Mouse (Mus musculus) lung, adult 2 months (tissue): ENCODE results near the gene Pfas. TPM values are rescaled to one million over a fixed set of nuclear protein-coding genes. Genes with fewer than 3 reads are reported as not detected.
A peak's percentile ranks its signal among the peaks of the same experiment; 100 is the strongest.

Experiments used
- DNase-seq: peaks from one replicate; pipeline ENCODE4 v3.0.0; 2022
- H3K4me1 ChIP-seq: fragments of 200-500 bp; 2 replicates; pipeline ENCODE4 v1.6.1; 2011; ENCODE audit warnings: low read length; ENCODE audit not compliant: control insufficient read depth, insufficient read depth
- H3K4me3 ChIP-seq: fragments of 200-500 bp; replicated peaks from 2 replicates; pipeline ENCODE3; 2011; ENCODE audit warnings: low read depth, mild to moderate bottlenecking, control low read depth, low read length; ENCODE audit errors: extremely low read depth
- CTCF ChIP-seq: fragments of 200-500 bp; IDR thresholded peaks from 2 replicates; pipeline ENCODE4 v1.5.1; 2011; ENCODE audit warnings: mild to moderate bottlenecking, low read length, control low read depth; ENCODE audit not compliant: insufficient read depth
- POLR2A ChIP-seq: fragments of 200-500 bp; IDR thresholded peaks from 2 replicates; pipeline ENCODE4 v1.6.1; 2011; ENCODE audit warnings: low read depth, mild to moderate bottlenecking, control low read depth, low read length, borderline replicate concordance; ENCODE audit errors: extremely low read depth
- WGBS: fragments of 180-500 bp; shearing (Covaris S2); methylation state at CpG from one replicate; pipeline ENCODE4 v1.1.7; 2018; 5-methylcytosine and 5-hydroxymethylcytosine counted together
- polyA plus RNA-seq: library from polyadenylated mRNA; depleted of rRNA; stranded (reverse); fragments of >200 nt; gene quantifications from 2 replicates; pipeline ENCODE4 v1.2.3, GENCODE M21; 2012

The Pfas gene
- polyA plus RNA-seq, 1 experiment, result 11.3 TPM

- WGBS, result 1% methylated on average over 54 of the region's 54 CpGs
- peaks cover 3% of the 10 kb centered on the region; the same call in 1 of the 2 replicates for H3K4me1 ChIP-seq
- TF ChIP-seq CTCF (no peak), POLR2A (no peak)
- peak within 1 kb of the TSS; percentile 60 for H3K4me3 ChIP-seq
- DNase-seq, result peak; percentile 67
Measured at GRCm38 (mm10) chr11:69045531-69046394, 37.5 kb upstream of the Pfas start, which contains the start of gene Aurkb. TSS of gene Aurkb (plus strand) at chr11:69045647.

GRCm38 (mm10) chr11:69038173-69038572 lies 29.9 kb upstream of the Pfas start:
- 82% methylated on average over 5 of the region's 5 CpGs for WGBS
- Histone ChIP-seq H3K4me1 (peaks cover 9% of the 10 kb centered on the region), H3K4me3 (no peak overlapping the region)
- TF ChIP-seq POLR2A, result no peak
- no peak for TF ChIP-seq CTCF
- DNase-seq, result no peak

- WGBS, result 2% methylated on average over 34 of the region's 34 CpGs
- DNase-seq, result peak; percentile 76
- TF ChIP-seq CTCF, result no peak
- TF ChIP-seq POLR2A, result no peak
- H3K4me1 ChIP-seq, result peaks cover 9% of the 10 kb centered on the region
- peak overlapping the region; percentile 74 for H3K4me3 ChIP-seq
Measured at GRCm38 (mm10) chr11:69037231-69038061, 29.2 kb upstream of the Pfas start.

DNA sequence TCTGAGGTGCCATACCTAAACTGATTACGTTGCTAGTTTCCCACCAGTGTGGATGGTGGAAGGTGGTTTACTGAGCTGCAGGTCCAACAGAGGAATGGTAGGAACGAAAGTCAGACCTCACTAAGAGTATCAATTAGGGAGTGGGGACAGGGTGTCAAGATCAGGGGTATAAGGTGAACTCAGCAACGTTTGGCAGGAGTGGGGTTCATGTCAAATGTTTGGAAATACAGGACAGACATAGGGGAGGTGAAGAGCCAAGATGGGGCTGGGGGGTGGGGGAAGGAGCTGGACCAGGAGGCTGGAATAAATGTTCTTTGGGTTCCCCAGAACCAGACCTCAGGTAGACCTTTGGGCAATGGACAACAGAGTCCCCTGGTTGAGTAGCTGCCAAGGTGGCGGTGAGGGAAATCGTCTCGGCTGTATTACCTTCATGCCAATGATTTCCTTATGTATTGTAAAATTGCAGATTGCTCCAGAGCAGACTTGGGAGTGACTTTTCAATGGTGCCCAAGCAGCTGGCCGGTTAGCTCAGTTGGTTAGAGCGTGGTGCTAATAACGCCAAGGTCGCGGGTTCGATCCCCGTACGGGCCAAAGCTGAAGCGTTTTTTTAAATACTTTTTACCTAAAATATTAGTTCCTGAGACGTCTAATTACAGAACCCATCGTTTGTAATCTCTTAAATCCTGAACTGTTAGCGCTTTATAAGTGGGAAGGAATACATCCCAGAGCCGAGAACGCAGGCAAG lies 28.4 kb upstream of the Pfas start:
- peak; percentile 91 for DNase-seq
- H3K4me1 ChIP-seq, result peaks cover 9% of the 10 kb centered on the region
- TF ChIP-seq POLR2A, result no peak
- TF ChIP-seq CTCF, result no peak
- H3K4me3 ChIP-seq, result peak overlapping the region; percentile 74
- 9% methylated on average over 20 of the region's 20 CpGs for WGBS

DNA sequence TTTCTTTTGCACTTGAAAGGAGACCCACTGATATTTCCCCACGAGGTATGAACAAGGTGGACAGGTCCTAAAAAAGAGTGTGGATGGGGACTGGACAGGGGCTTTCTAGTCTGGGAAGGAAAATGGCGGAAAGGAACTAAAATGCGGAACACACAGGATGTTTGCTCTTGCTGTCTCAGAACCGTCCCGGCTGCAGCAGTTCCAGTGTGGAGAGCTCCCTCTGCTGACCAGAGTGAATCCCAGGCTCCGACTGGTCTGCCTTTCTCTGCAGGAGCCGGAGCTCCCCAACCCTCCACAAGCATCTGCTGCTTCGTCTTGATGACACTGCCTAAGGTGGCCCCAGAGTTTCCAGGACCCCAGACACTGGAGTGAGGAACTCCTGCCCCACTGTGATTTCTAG lies 27.6 kb upstream of the Pfas start:
- peak overlapping the region; percentile 45 for H3K4me3 ChIP-seq
- WGBS, result 2% methylated on average over 8 of the region's 8 CpGs
- DNase-seq, result peak; percentile 73
- peaks cover 9% of the 10 kb centered on the region for H3K4me1 ChIP-seq
- TF ChIP-seq POLR2A, result peak; percentile 27; the same call in 1 of the 2 replicates
- TF ChIP-seq CTCF, result peak; percentile 88

GRCm38 (mm10) chr11:69035411-69035810 lies 27.2 kb upstream of the Pfas start:
- DNase-seq, result peak; percentile 12
- H3K4me3 ChIP-seq, result no peak overlapping the region
- 86% methylated on average over 9 of the region's 9 CpGs for WGBS
- peaks cover 9% of the 10 kb centered on the region for H3K4me1 ChIP-seq
- TF ChIP-seq POLR2A (no peak), CTCF (no peak)

GRCm38 (mm10) chr11:69034585-69034984 lies 26.3 kb upstream of the Pfas start:
- Histone ChIP-seq H3K4me3 (no peak overlapping the region), H3K4me1 (peaks cover 9% of the 10 kb centered on the region)
- DNase-seq, result no peak
- TF ChIP-seq CTCF, result no peak
- no peak for TF ChIP-seq POLR2A
- WGBS, result 93% methylated on average over 3 of the region's 3 CpGs

DNA sequence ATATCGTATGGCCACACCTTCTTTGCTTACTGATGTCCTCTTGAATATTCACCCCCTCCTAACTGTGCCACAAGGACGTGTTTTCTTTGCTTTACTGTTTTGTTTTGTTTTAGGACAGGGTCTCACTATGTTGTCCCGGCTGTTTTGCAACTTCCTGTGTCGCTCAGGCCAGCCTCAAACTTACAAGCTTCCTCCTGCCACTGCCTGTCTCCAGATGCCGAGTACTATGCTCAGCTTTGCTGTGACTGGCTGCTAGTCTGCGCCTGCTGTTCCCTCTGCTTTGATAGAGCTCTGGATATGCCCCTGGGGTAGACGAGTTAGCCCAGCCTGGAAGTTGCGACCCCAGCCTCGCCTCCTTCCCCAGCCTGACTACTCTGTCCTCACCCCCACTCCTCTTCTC lies 25.3 kb upstream of the Pfas start:
- Histone ChIP-seq H3K4me3 (no peak overlapping the region), H3K4me1 (peaks cover 5% of the 10 kb centered on the region)
- 60% methylated on average over 9 of the region's 9 CpGs for WGBS
- DNase-seq, result no peak
- no peak for TF ChIP-seq POLR2A
- TF ChIP-seq CTCF, result no peak

- Histone ChIP-seq H3K4me3 (no peak overlapping the region), H3K4me1 (no peaks in the 10 kb centered on the region)
- TF ChIP-seq CTCF (no peak), POLR2A (no peak)
- DNase-seq, result no peak
- 88% methylated on average over 2 of the region's 2 CpGs for WGBS
Measured at GRCm38 (mm10) chr11:69028805-69029204, 20.5 kb upstream of the Pfas start.
